Mouse (Mus musculus): ENCODE data around the gene Gm49510. TPM values are rescaled to one million over a fixed set of nuclear protein-coding genes. Genes with fewer than 3 reads are reported as not detected.
"Not testable (repeated sequence)": the region's sequence is repeated elsewhere in the genome, so short reads cannot be mapped to it uniquely, and the experiment has no call there.

The Gm49510 gene
- polyA plus RNA-seq, 1 experiment from 2014 or later, result 0.60 TPM

DNA sequence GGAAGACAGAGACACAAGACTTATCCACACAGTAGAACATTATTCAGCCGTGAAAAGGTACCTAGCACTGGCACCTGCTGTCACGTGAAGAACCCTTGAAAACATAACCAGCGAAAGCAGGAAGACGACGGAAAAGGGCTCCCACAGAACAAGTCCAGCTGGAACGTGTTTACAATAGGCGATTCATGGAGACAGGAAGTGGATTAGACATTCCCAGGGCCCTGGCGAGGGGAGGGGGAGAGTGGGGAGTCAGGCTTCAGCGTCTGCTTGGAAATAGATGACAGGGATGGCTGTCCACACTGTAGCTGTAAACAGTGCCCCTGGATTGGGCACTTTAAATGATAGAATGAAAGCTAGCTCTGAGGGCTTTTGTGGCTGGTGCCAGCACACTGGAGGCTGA lies 31.1 kb upstream of the Gm49510 start:
- H3K4me2 ChIP-seq, result peak overlapping the region; percentile 10; the same call in 1 of the 2 replicates
- no peaks in the 10 kb centered on the region for H3K9me3 ChIP-seq
- ATAC-seq (ENCODE audit: borderline replicate concordance, extremely low read depth, low FRiP score, low TSS enrichment), result peak; percentile 89
- H3K4me3 ChIP-seq, result no peak overlapping the region
- no peaks in the 10 kb centered on the region for H3K27me3 ChIP-seq
- H3K9ac ChIP-seq, result no peak overlapping the region
- H3K36me3 ChIP-seq, result no peaks in the 10 kb centered on the region
- WGBS, result 4% methylated on average over 9 of the region's 9 CpGs
- peak overlapping the region; percentile 95 for H3K27ac ChIP-seq
- H3K4me1 ChIP-seq, result peaks cover 36% of the 10 kb centered on the region

DNA sequence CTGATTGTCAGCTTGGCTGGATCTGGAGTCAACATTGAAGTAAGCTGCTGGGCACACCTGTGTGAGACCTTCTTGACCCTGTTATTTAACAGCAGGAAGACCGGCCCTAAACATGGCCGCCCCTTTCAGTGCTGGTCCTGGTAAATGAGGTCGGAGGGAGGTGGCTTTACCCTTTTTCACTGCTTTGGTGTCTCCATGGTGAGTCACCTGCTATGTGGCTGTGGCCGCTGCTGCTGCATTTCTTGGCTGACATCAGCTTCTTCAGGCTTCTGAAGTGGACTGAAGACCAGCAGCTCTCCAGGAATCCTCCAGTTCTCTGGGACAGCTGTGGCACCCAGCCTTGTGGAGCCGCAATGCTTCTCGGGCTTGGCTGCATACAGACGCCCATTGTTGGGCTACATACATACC lies 30.6 kb upstream of the Gm49510 start:
- Histone ChIP-seq H3K36me3 (no peaks in the 10 kb centered on the region), H3K9ac (no peak overlapping the region), H3K4me2 (peak overlapping the region; percentile 10; the same call in 1 of the 2 replicates), H3K27ac (peak overlapping the region; percentile 95), H3K27me3 (no peaks in the 10 kb centered on the region), H3K9me3 (no peaks in the 10 kb centered on the region), H3K4me3 (no peak overlapping the region), H3K4me1 (peaks cover 35% of the 10 kb centered on the region)
- 32% methylated on average over 7 of the region's 7 CpGs for WGBS
- peak; percentile 53 for ATAC-seq (ENCODE audit: borderline replicate concordance, extremely low read depth, low FRiP score, low TSS enrichment)

DNA sequence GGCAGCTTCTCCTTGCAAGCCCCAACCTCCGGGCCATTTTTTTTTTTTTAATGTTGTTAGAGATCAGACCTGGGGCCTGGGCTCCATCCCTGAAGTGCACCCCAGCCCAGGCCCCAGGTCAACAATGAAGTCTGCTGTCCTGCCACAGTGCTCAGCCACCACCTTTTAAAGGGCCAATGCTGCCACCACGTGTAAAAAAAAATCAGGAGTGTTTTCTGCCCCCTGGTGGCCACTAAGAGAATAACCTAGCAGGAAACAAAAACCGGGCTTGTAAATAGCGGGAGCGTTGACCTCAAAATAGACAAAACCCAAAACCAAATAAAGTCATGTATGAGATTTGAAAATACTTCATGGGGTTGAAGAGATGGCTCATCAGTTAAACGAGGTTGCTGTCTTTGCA lies 29.7 kb upstream of the Gm49510 start:
- no peaks in the 10 kb centered on the region for H3K9me3 ChIP-seq
- no peak overlapping the region for H3K4me2 ChIP-seq
- peaks cover 40% of the 10 kb centered on the region for H3K4me1 ChIP-seq
- peak overlapping the region; percentile 30; the same call in 1 of the 2 replicates for H3K27ac ChIP-seq
- no peak overlapping the region for H3K4me3 ChIP-seq
- H3K9ac ChIP-seq, result no peak overlapping the region
- ATAC-seq (ENCODE audit: borderline replicate concordance, extremely low read depth, low FRiP score, low TSS enrichment), result no peak
- no peaks in the 10 kb centered on the region for H3K27me3 ChIP-seq
- WGBS, result 27% methylated on average over 6 of the region's 6 CpGs
- no peaks in the 10 kb centered on the region for H3K36me3 ChIP-seq

DNA sequence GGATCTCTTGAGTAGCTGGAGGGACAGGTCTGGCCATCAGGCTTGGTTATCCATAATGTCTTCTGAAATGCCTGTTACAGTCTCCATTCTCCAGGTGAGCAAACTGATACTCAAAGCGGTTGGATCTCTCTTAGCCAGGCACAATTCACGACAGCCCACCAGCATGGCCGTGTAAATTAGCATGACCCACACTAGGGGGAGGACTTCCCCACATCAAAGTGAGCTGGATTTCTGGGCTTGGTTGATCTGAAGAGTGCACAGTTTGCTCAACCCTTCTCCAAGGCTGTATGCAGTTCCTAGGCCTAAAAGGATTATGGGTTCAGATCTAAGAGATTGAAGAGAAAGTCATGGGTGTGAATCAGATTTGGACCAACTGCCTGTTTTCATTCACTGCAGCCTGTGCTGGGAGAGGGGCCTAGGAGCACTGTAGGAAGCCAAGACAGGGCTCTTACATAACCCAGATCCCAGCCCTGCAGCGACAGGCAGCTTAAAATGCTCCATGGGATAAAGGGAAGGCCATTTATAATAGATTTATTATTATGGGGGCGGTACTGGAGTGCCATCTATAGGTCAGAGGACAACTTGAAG lies 27.4 kb upstream of the Gm49510 start:
- Histone ChIP-seq H3K4me2 (no peak overlapping the region), H3K9me3 (no peaks in the 10 kb centered on the region), H3K9ac (no peak overlapping the region), H3K4me3 (no peak overlapping the region), H3K4me1 (peaks cover 57% of the 10 kb centered on the region), H3K27ac (0 out of 2 replicates have a peak overlapping the region, but pooled peaks have one; percentile 20), H3K36me3 (no peaks in the 10 kb centered on the region), H3K27me3 (no peaks in the 10 kb centered on the region)
- 45% methylated on average over 5 of the region's 5 CpGs for WGBS
- no peak for ATAC-seq (ENCODE audit: borderline replicate concordance, extremely low read depth, low FRiP score, low TSS enrichment)

DNA sequence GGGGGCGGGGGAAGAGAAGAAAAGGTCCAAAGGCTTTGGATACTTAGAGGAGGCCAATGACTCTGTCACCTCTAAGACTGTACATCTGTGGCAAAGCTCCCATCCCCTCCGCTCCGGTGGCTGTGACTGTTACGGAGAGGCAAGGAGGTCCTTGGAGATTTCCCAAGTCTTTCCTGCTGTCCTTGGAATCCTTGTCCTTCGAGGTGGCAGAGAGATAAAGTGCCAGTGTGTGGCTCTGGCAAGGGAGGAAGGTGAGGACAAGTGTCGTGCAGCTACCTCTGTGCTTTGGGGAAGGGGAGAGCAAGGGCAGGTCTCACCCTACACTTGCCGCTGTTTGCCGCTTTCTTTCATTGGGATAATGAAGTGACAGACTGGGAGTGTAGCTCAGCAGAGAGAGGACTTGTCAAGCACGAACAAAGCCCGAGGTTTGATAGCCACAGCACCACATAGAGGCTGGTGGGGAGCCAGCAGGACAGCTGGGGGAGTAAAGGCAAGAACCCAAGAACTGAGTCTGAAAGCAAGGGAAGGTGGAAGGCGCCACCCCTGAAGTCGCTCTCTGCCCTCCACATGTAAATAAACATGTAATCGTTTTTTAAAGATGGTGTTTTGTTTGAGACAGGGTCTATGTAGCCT lies 25.5 kb upstream of the Gm49510 start:
- H3K4me1 ChIP-seq, result peaks cover 50% of the 10 kb centered on the region
- H3K27me3 ChIP-seq, result no peaks in the 10 kb centered on the region
- H3K36me3 ChIP-seq, result no peaks in the 10 kb centered on the region
- 35% methylated on average over 13 of the region's 13 CpGs for WGBS
- H3K9me3 ChIP-seq, result no peaks in the 10 kb centered on the region
- no peak overlapping the region for H3K4me3 ChIP-seq
- no peak for ATAC-seq (ENCODE audit: borderline replicate concordance, extremely low read depth, low FRiP score, low TSS enrichment)
- H3K9ac ChIP-seq, result peak overlapping the region; percentile 23; the same call in 1 of the 2 replicates
- no peak overlapping the region for H3K4me2 ChIP-seq
- H3K27ac ChIP-seq, result peak overlapping the region; percentile 1; the same call in 1 of the 2 replicates

DNA sequence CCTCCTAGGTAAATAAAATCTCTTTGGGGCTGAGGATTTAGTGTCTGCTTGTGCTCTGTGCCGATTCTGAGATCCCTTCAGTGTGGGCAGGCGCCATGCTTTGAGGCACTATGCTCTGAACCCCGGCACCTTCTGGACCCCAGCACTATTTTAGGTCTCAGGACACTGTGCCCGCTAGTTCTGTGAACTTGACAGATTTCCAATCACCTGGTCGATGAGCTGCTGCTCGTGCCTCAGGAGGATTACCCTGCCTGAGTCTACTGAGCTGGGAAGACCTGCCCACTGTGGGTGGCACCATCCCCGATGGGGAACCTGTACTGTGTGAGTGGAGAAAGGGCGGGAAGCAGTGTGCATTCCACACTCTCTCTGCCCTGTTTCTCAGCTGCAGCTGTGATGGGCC lies 24.5 kb upstream of the Gm49510 start:
- 70% methylated on average over 8 of the region's 8 CpGs for WGBS
- no peaks in the 10 kb centered on the region for H3K9me3 ChIP-seq
- ATAC-seq (ENCODE audit: borderline replicate concordance, extremely low read depth, low FRiP score, low TSS enrichment), result no peak
- 0 out of 2 replicates have a peak, but pooled peaks cover 2% of the 10 kb centered on the region for H3K36me3 ChIP-seq
- H3K9ac ChIP-seq, result no peak overlapping the region
- no peak overlapping the region for H3K4me3 ChIP-seq
- peak overlapping the region; percentile 99 for H3K27ac ChIP-seq
- H3K4me2 ChIP-seq, result no peak overlapping the region
- no peaks in the 10 kb centered on the region for H3K27me3 ChIP-seq
- peaks cover 56% of the 10 kb centered on the region for H3K4me1 ChIP-seq

DNA sequence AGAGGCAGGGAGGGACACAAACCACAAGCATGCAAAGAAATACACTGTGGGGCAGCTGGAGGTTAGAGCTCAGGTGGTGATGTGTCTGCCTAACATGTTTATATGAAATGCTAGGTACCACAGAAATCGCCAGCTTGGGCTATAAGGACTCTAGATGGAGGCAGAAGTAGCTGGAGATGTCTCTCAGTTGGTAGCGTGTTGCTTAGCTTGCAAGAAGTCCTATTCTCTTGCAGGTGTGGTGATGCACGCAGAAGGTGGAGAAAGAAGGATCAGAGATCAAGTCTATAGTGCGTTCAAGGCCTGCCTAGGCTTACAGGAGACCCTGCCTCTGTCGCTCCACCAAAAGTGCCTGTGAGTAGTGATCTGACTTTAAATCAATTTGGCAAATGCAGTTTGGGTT lies 23.9 kb upstream of the Gm49510 start:
- 66% methylated on average over 5 of the region's 5 CpGs for WGBS
- H3K9ac ChIP-seq, result no peak overlapping the region
- H3K27me3 ChIP-seq, result no peaks in the 10 kb centered on the region
- no peak for ATAC-seq (ENCODE audit: borderline replicate concordance, extremely low read depth, low FRiP score, low TSS enrichment)
- H3K9me3 ChIP-seq, result no peaks in the 10 kb centered on the region
- H3K36me3 ChIP-seq, result peaks cover 8% of the 10 kb centered on the region; the same call in 1 of the 2 replicates
- peak overlapping the region; percentile 89 for H3K4me2 ChIP-seq
- H3K4me1 ChIP-seq, result peaks cover 61% of the 10 kb centered on the region
- H3K4me3 ChIP-seq, result peak overlapping the region; percentile 70; the same call in 1 of the 2 replicates
- H3K27ac ChIP-seq, result peak overlapping the region; percentile 99

DNA sequence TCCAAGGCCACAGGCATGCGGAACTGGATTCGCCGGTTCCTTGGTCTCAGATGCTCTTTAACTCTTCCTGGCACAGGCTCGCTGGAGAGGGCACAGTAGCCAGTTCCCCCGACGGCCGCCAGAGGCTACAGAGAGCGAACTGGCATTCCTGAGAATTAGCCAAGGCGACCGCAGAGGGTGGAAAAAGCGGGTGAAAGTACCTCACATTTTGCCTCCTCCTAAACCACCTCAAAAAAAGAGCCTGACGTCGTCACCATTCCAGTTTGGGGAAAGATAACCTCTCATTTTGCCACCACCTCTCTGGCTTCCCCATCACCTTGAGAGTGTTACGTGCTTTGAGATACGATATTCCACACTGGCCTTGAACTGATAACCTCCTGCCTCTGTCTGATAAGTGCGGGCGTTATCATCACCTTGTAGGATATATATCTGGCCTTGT lies 23.2 kb upstream of the Gm49510 start:
- Histone ChIP-seq H3K27me3 (no peaks in the 10 kb centered on the region), H3K4me2 (peak overlapping the region; percentile 89), H3K9ac (peak overlapping the region; percentile 86), H3K9me3 (no peaks in the 10 kb centered on the region), H3K4me1 (peaks cover 61% of the 10 kb centered on the region), H3K4me3 (peak overlapping the region; percentile 70), H3K27ac (peak overlapping the region; percentile 99), H3K36me3 (peaks cover 14% of the 10 kb centered on the region)
- ATAC-seq (ENCODE audit: borderline replicate concordance, extremely low read depth, low FRiP score, low TSS enrichment), result peak; percentile 11; the same call in 1 of the 2 replicates
- WGBS, result 2% methylated on average over 17 of the region's 17 CpGs

DNA sequence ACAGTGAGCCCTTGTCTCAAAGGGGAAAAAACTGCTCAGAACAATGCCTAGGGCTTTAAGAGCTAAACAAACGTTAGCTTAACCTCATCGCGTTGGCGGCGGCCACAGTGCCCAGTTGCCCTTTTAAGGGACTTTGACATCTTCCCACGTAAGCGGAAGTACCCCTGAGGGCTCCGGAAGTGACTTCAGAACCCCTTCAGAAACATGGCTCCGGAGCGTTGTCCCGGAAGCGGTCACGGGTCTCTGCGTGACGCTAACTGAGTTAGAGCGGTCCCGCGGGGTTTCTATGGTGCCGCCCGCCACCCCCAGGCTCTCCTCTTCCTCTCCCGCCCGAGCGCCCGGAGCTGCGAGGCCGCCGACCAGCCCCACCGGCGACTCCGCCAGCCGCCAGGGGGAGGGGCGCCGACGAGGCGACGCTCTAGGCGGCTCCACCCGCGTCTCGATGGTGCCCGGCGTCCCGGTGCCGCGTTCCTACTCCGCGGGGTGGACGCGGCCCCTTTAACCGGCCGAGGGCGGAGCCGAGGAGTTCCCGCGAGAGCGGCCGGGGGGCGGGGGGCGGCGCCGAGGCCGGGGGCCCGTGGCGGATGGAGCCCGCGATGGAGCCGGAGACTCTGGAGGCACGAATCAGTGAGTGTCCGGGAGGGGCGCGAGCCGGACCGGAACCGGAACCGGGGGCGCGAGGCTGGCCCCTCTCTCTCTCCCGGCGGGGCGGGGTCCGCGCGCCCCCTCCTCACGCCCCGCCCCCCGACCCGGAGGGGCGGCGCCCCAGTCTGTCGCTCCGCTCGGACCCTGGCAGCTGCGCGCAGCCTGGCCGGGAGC lies 22.3 kb upstream of the Gm49510 start, which contains the start of gene Gga1:
Gga1 (plus strand) TSS at position 200 of the 819 bp plus-strand sequence.
- WGBS, result under 1% methylated on average over 70 of the region's 95 CpGs
- H3K4me2 ChIP-seq, result peak within 1 kb of the TSS; percentile 89
- no peaks in the 10 kb centered on the region for H3K27me3 ChIP-seq
- H3K9me3 ChIP-seq, result no peaks in the 10 kb centered on the region
- peaks cover 24% of the 10 kb centered on the region for H3K36me3 ChIP-seq
- peak; percentile 88 for ATAC-seq (ENCODE audit: borderline replicate concordance, extremely low read depth, low FRiP score, low TSS enrichment)
- peak within 1 kb of the TSS; percentile 99 for H3K27ac ChIP-seq
- peak within 1 kb of the TSS; percentile 86 for H3K9ac ChIP-seq
- H3K4me1 ChIP-seq, result peaks cover 56% of the 10 kb centered on the region
- H3K4me3 ChIP-seq, result peak within 1 kb of the TSS; percentile 70

DNA sequence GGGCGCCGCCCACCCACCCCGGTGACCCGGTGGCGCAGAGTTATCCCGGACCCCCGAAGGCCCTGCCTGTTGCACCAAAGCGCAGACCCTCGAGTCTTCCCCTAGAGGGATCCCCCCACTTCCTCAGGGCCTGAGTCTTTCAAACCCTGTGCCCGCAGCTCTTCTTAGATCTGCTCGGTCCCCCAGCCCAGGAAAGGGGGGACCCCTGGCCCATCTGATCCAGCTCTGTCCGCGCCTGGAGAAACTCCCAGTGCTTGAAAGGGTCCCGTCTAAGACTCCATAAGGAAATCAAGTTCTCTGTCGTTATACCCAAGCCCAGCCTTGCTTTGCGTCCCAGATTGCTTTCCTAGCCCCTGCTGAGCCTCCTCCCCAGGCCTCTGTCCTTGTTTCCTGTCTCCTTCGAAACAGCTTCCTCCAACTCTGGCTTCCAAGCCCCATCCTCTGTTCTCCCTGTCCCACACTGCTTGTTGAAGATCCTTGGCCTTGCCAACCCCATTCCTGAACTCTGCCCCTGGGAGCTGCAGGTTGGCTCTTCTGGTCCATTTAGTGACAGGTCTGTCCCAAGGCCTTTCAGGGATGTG lies 21.6 kb upstream of the Gm49510 start:
- Histone ChIP-seq H3K4me1 (peaks cover 54% of the 10 kb centered on the region), H3K27ac (peak overlapping the region; percentile 99), H3K27me3 (no peaks in the 10 kb centered on the region), H3K36me3 (peaks cover 31% of the 10 kb centered on the region), H3K4me2 (peak overlapping the region; percentile 89), H3K4me3 (peak overlapping the region; percentile 70), H3K9ac (peak overlapping the region; percentile 86), H3K9me3 (no peaks in the 10 kb centered on the region)
- no peak; the same call in 1 of the 2 replicates for ATAC-seq (ENCODE audit: borderline replicate concordance, extremely low read depth, low FRiP score, low TSS enrichment)
- under 1% methylated on average over 17 of the region's 17 CpGs for WGBS

DNA sequence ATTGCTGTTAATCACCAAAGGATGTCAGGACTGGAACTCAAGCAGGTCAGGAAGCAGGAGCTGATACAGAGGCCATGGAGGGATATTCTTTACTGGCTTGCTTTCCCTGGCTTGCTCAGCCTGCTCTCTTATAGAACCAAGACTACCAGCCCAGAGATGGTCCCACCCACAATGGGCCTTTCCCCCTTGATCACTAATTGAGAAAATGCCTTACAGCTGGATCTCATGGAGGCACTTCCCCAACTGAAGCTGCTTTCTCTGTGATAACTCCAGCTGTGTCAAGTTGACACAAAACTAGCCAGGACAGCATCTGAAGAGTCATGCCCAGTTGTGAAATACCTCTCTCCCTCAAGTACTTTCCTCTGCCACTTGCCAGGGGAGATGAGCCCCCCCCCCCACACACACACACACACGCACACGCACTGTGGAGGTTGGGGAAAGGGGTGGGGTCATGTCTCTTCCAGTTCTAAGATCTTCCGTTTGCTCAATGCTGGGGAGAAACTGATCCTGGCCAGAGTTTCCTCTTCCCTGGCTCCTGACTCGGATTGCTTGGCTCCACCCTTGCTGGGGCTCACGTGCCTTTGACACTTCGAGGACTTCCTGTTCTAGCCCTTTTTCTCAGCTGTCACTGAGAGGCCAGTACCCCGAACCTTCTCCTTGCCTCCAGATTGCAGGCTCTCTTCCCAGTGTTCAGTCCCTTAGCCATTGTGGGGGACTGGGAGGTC lies 20.5 kb upstream of the Gm49510 start:
- H3K4me1 ChIP-seq, result peaks cover 49% of the 10 kb centered on the region
- not testable (repeated sequence) for H3K9me3 ChIP-seq; ATAC-seq (ENCODE audit: borderline replicate concordance, extremely low read depth, low FRiP score, low TSS enrichment); H3K27me3 ChIP-seq
- 19% methylated on average over 7 of the region's 7 CpGs for WGBS
- peak overlapping the region; percentile 99 for H3K27ac ChIP-seq
- peaks cover 41% of the 10 kb centered on the region for H3K36me3 ChIP-seq
- peak overlapping the region; percentile 13; the same call in 1 of the 2 replicates for H3K9ac ChIP-seq
- peak overlapping the region; percentile 89 for H3K4me2 ChIP-seq
- H3K4me3 ChIP-seq, result 0 out of 2 replicates have a peak overlapping the region, but pooled peaks have one; percentile 70
